Mouse (Mus musculus) T-helper 17 cell (primary cell): ENCODE data around the gene Padi1.

Experiments used
- in situ Hi-C, 2 experiments: fragments of 300-600 bp; cut with MboI, MseI; formaldehyde crosslinking; loops; 1 replicate in 1 of 2; 2 replicates in 1 of 2; pipeline ENCODE4 v1.15.1; 2025; ENCODE audit warnings: high pct_unique_total_duplicates in 2 of 2

Padi1 gene

GRCm38 (mm10) chr4:140845666-140846065 is at the start of gene Padi1:
Padi1 (minus strand) TSS chr4:140845778.
- in situ Hi-C loops: loop anchor here in 1 of 2 experiments (10.0 kb wide), 1 partner anchor 1331 kb away; no protein-coding TSS in a partner anchor

DNA sequence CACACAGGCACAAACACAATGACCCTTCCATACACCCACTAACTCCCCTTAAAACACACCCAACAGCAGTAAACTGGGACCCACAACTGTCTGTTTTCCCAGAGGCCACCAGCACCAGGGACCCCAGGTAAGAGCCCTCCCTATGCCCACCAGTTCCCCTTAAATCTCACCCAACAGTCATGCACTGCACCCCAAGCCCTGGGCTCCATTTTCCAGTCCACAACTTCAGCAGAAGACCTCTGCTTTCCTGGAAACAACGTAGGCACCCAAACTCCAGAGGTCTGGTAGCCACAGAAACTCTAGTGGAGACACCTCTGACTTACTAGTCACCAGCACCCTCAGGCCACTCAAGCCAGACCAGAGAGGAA is 46.6 kb upstream of the Padi1 start:
- in situ Hi-C loops: no loop called here

DNA sequence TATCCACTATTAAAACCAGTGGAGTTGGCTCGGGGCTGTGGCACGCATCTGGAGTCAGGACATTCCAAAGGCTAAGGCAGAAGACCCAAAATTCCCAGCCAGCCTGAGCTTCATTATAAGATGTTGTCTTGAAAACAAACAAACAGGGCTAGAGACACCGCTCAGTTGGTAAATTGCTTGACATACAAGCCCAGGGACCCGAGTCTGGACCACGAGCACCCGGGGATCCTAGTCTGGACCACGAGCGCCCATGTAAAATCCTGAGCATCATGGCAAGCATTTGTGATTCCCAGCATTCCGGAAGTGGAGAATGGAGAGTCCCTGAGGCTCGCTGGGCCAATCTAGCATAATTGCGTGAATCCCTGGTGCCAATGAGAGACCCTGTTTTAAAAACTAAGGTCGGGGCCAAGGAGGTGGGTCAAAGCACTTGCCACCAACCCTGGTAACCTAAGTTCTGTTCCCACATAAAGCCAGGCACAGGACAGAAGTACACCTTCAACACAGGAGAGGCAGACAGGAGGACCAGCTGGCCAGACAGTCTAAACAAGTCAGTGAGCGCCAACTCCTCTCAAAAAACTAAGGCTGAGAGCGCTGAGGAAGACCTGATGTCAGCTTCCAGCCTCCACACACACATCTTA is 46.1 kb upstream of the Padi1 start:
- in situ Hi-C loops: no loop called here

- in situ Hi-C loops: no loop called here
Measured at GRCm38 (mm10) chr4:140883852-140884251, 38.3 kb upstream of the Padi1 start.

DNA sequence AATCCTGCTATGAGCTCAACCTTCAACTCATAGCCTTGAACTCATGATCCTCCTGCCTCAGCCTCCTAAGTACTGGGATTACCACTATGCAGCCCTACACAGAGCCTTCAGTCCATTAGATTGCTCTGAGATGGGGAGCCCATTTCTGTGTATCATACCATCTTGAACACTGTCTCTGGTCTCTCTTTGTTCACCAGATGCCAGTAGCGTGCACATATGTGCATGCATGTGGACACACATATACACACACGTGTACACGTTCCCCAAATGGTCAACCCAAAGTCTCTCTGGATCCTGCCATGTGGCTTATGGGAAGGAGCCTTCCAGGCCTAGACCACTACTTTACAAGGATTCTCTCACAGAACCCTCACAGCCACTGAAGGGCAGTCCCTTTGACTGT is 37.4 kb upstream of the Padi1 start:
- in situ Hi-C loops: no loop called here

DNA sequence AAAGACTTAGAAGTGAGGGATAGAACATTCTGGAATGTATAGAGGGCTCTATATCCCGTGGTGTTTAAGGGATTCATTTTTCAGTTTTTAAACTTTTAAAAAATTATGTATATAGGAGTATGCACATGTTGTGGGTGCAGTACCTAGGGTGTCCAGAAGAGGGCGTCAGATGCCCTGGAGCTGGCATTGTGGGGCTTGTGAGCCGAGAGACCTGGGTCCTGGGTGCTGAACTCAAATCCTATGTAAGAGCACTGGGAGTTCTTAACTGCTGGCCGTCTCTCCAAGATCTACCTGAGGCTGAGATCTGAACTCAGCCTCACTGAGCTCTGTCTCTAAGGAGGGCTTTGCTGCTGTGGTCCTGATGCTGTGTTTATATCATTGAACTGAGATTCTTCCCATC is 36.8 kb upstream of the Padi1 start:
- in situ Hi-C loops: no loop called here

- in situ Hi-C loops: no loop called here
Measured at GRCm38 (mm10) chr4:140881771-140882170, 36.2 kb upstream of the Padi1 start.

- in situ Hi-C loops: no loop called here
Measured at GRCm38 (mm10) chr4:140881026-140881670, 35.6 kb upstream of the Padi1 start.

GRCm38 (mm10) chr4:140880207-140880606 is 34.6 kb upstream of the Padi1 start:
- in situ Hi-C loops: no loop called here

DNA sequence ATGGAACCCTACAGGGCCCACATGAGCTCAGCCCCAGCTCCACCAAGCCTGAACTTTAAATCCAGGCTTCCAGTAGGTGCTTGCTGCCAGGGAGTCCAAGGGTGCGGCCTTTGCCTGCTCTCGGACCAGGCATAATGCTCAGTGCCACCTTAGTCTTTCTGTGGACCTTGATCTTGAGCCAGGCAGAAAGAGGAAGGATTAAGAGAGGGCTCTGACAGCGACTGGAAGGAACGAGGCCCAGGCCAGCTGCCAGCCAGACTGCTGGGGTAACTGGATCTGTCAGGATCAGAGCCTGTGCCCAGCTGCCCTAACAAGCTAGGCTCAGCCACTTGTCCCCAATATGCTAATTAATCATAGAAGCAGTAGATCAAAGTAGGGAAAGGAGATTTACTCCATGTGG is 34.2 kb upstream of the Padi1 start:
- in situ Hi-C loops: no loop called here

GRCm38 (mm10) chr4:140879116-140879515 is 33.5 kb upstream of the Padi1 start:
- in situ Hi-C loops: no loop called here

DNA sequence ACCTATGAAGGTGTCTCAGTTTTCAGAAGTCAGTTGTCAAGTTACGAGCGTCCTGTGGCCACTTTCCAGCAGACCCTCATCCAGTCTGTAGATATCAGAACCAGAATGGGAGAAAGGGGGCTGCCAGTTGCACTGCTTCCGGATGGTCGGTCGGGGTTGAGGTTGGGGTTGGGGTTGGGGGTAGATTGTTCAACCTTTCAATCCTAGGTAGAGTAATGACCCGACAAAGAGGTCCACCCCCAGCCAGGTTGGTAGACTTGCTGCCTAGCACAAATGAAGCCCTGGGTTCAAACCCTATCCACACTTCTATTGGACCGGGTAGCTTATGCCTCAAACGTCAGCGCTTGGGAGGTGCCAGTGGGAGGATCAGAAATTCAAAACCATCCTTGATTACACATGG is 33.1 kb upstream of the Padi1 start:
- in situ Hi-C loops: no loop called here

- in situ Hi-C loops: no loop called here
Measured at GRCm38 (mm10) chr4:140877441-140877840, 31.9 kb upstream of the Padi1 start.

- in situ Hi-C loops: no loop called here
Measured at GRCm38 (mm10) chr4:140876681-140877080, 31.1 kb upstream of the Padi1 start.

DNA sequence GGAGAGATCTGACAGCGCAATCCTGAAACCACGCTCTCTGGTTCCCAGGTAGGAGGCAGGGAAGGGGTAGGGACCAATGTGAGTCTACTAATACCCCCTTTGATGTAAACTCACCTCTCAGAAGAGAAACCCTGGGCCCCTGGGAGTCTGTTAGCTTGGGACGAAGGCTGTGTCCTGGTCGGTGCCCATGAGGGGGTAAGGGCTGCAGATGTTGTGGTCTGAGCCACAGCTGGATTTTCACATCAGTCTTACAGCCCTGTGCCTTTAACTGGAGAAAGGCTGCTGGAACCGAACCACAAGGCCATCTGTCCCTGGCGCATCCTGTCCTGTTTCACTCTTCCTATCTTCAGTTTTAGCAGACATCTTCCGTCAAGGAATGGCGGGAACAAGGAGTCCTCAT is 30.6 kb upstream of the Padi1 start:
- in situ Hi-C loops: no loop called here

GRCm38 (mm10) chr4:140873011-140873410 is 27.4 kb upstream of the Padi1 start:
- in situ Hi-C loops: no loop called here

- in situ Hi-C loops: no loop called here
Measured at GRCm38 (mm10) chr4:140872686-140872992, 27.1 kb upstream of the Padi1 start.

DNA sequence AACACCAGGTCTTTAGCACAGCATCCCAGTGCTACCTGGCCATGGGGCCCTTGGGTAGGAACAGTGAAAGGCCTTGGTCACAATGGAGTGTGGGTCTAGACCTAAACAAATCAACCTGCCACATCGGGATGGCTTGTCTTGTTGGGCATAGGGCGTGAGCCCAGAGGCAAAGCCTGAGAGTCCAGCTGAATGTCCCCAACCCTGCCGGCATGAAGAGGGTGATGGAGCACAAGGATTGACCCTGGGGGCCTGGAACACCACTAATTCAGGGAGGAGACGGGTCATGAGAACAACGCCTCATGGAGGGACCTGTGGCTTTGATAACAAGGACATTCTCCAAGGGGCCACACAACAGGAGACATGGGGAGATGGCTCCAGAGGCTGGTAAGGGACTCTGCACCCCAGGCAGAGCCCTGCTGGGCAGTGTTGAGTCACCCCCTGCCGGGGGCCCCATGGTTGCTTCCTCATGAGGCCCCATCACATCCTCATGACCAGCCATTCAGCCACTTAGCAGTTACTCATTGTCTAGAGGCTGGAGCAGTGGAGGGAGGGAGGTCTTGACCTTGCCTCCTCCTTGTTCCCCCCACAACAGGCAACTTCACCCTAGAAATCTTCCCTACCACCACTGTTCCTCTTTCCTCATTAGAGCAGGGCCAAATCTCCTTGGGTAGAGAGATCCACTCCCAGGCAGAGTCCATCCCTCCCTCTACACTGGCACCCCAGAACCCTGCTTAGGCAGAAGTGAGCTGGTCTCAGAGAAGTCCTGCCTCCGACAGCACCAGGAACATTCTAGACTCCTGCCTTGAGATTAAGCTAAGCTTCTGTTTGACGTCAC is 26.5 kb upstream of the Padi1 start:
- in situ Hi-C loops: no loop called here

- in situ Hi-C loops: no loop called here
Measured at GRCm38 (mm10) chr4:140871376-140871775, 25.8 kb upstream of the Padi1 start.

- in situ Hi-C loops: no loop called here
Measured at GRCm38 (mm10) chr4:140870876-140871275, 25.3 kb upstream of the Padi1 start.

- in situ Hi-C loops: no loop called here
Measured at GRCm38 (mm10) chr4:140869945-140870344, 24.4 kb upstream of the Padi1 start.

GRCm38 (mm10) chr4:140868484-140869190 is 23.1 kb upstream of the Padi1 start:
- in situ Hi-C loops: no loop called here
